Mouse (Mus musculus) spleen, postnatal 14 days (tissue): ENCODE results near the gene Mmp9.

Experiments
- DNase-seq, 2 experiments: peaks; one replicate each; pipeline ENCODE4 v3.0.0; 2021 to 2022; ENCODE audit warnings: low spot score in 2 of 2

Gene Mmp9

DNA sequence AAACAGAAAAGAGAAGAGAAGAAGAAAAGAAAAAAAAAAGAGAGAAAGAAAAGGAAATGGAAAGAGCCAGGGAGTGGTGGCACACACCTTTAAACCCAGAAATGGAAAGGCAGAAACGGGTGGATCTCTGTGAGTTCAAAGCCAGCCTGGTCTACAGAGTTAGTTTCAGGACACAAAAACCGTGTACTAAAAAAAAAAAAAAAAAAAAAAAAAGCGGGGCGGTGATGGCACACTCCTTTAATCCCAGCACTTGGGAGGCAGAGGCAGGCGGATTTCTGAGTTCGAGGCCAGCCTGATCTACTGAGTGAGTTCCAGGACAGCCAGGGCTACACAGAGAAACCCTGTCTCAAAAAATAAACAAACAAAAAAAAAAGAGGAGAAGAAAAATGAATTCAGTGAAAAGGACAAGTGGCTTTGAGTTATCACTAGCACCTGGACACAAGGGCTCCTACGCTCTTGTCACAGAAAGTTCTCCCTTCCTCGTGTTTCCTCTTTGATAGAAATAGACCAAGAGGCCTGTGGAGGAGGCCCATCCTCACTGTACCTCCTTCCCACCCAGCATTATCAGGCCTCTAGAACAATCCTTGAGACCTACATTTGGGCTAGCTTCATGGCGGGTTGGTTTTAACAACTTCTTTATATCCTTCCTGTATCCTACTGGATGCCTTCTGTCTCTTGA lies 27.7 kb upstream of the Mmp9 start:
- no peak for DNase-seq

DNA sequence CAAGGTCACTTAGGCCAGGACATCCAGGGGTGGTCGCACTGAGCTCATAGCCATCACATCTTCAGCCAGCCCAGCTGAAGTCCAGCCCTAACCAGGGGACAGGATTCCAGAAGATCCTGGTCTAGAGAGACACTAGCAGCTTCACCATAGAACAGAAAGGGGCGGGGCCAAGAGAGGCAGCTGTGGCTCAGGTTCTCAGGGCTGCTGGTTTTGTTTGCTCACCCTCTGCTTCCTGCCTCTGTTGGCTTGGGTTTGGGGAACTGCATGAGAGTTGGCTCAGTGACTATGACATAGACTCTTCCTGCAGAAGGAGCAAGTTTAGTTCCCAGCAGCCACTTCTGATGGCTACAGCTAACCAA lies 27.2 kb upstream of the Mmp9 start:
- DNase-seq: peak; percentile 56 to 69

- DNase-seq: no peak
Measured at GRCm38 (mm10) chr2:164916820-164917219, 23.8 kb upstream of the Mmp9 start.

GRCm38 (mm10) chr2:164917371-164917770 lies 23.2 kb upstream of the Mmp9 start:
- DNase-seq: no peak

DNA sequence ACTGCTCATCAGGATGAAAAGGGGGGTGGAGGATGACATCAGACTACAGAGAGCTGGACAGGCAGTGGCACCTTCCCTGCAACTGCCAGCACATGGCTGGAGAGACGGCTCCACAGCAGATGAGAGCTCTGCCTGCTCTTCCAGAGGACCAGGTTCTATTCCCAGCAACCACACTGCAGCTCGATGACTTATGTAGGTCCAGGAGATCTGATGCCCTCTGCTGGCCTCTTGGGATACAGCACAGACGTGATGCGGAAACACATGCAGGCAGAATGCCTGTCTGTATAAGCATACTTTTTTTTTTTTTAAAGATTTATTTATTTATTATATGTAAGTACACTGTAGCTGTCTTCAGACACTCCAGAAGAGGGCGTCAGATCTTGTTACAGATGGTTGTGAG lies 22.3 kb upstream of the Mmp9 start:
- peak in 1 of 2 experiments; percentile 41 for DNase-seq

DNA sequence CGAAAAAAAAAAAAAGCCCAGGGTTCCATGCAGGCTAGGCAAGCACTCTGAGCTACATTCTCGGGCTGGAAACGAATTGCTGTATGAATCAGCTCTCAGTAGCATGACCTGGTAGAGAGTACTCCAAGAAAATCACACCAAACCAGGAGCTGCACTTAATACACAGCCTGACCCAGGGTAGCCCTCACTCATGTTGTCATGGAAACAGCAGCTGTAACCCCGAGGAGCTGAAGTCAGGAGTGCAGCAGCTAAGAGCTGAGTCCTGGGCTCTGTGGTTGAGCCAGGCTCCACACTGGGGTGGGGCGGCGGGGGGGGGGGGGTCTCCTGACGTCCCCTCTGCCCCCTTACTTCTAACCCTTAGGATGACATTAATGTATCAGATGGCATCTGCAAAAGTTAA lies 18.6 kb upstream of the Mmp9 start:
- DNase-seq: no peak

DNA sequence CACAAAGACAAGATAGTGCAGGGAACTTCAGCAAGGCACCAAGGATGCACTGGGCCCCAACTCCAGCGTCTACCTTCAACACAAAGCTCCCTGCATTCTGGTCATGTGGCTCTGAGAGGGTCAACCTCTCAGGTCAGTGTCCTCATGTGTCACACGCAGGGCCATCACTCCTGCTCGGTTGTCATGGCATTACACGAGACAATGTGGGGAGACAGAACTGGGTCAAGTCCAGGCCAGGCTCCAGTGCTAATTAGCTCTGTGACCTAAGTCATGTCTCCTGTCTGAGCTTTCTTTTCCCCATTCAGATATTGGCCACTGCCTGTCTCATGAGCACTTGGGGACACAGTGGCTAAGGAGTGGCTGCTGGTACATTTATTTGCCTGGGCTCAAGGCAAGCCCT lies 17.3 kb upstream of the Mmp9 start:
- DNase-seq: no peak

DNA sequence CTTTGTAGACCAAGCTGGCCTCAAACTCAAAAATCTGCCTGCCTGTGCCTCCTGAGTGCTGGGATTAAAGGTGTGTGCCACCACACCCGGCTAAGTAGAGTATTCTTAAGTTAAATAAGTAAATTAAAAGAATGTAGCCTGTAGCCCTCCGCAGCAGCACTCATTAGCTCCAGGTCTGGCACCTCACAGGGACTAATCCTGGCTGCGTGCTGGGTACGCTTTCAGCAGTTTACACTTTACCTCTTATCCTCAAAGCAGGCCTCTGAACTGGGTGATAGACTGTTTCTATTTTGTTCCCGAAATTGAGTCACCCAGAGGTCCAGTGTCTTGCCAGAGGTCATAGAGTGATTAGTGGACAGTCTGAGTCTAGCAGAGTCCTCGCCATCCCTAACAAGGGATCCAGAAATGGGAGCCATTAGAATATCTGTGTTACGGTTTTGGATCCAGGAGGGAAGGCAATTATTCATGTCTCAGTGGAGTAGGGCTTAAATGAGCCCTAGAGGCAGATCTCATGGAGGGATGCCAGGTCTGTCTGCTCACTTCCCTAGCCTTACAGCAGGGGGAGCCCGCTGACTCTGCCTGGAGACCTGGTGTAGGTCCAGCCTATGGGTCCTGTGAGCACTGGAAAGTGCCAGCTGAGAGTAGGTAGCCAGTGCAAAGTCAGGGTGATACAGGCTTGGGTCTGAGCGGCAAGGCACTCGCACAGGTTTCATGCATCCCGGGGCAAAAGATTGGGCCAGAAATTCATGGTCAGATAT lies 16.3 kb upstream of the Mmp9 start:
- DNase-seq: peak; percentile 64 to 76

DNA sequence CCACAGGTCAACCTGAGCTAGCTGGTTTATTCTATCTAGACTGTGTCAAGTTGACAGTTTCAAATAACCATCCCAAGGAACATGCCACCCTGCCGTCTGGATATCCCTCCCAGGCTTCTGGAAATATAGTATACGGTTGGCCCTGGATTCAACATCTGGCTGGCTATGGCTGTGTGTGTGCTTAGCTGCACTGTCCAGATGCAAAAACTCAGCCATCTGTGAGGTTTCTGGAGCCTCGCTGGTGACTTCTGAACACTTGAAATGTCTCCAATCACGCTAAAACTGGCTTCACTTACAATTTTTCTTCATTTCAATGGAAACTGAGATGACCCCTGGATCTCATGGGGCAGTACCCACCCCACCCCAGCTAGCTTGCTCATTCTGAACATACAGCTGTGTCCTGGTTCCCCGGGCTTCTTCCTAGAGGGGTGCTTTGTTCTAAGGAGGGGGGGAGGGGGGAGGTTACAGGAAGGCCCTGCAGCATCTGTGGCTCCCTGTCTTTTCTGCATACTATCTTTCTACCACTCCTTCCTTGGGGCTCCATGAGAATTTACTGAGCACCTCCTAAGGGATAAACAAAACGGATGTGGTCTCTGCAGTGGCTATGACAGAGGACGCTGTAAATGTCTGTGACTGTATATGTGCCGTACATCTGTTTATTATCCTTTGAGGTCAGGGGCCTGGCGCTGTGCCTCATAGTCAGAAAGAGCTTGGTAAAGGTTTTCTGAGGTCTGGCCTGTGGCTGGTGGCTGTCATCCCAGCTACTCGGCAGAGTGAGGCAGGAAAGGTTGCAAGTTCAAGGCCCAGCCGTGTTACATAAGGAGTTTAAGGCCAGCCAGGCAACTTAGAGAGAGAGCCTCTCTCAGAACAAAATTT lies 9.6 kb upstream of the Mmp9 start:
- DNase-seq: no peak

- no peak for DNase-seq
Measured at GRCm38 (mm10) chr2:164933534-164933933, 7.0 kb upstream of the Mmp9 start.

GRCm38 (mm10) chr2:164935991-164936390 lies 4.6 kb upstream of the Mmp9 start:
- DNase-seq: no peak

DNA sequence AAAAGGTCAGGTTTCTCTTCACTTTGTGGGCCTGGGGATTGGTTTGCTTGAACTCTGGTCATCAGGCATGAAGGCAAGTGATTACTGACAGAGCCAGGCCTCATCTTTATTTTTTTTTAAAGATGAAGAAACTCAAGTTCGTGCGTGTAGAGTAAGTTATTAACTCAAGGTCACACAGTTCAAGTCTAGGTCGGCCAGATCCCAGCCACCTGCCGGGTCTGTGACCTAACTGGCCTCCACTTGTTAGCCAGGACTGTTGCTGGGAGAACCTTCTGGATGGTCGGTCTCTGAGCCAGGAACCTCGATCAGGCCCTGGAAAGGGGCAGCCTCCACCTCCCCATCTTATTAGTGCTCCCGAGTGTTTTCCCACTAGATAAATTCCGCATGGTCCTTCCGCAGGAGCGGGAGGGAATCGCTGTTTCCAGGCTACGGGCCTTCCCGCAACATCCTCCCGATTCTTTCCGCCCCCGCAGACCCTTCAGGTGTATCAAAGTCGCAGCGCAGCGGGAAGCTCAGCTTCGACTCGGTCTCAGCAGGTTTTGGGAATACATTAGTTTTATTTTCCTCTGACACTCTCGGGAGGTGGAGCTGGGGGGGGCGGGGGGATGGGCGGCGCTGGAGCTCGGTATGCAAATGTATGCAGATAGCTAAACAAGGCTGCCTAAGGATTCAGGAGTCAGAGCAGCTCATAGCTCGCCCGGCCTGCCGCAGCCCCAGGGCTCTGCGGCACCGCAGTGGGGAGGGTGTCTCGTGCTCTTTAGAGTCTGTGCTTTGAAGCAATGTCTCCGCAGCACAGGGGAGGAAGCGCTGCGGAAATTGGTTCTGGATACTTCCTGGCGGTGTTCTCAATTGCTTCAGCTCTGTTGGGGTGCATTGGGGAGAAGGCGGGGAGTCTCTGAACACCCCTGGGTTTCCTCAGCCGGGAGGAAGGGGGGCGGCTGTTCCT lies 2.2 kb upstream of the Mmp9 start:
- DNase-seq: no peak

DNA sequence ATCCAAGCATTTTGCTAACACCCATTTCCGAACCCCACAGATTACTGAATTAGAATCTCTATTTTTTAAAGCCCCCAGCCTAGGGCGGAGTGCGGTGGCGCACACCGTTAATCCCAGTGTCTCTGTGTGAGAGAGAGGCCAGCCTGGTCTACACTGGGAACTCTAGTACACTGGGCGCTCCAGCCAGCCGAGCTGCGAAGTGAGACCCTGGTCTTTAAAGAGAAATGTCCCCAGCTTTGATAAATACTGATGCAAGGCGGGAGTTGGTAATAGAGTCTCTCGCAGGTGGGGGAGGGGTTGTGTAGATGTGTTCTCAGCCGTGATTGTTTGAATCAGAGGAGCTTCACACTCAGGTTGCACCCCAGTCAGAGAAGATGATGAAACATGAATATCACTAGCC lies 1.5 kb upstream of the Mmp9 start:
- no peak for DNase-seq

DNA sequence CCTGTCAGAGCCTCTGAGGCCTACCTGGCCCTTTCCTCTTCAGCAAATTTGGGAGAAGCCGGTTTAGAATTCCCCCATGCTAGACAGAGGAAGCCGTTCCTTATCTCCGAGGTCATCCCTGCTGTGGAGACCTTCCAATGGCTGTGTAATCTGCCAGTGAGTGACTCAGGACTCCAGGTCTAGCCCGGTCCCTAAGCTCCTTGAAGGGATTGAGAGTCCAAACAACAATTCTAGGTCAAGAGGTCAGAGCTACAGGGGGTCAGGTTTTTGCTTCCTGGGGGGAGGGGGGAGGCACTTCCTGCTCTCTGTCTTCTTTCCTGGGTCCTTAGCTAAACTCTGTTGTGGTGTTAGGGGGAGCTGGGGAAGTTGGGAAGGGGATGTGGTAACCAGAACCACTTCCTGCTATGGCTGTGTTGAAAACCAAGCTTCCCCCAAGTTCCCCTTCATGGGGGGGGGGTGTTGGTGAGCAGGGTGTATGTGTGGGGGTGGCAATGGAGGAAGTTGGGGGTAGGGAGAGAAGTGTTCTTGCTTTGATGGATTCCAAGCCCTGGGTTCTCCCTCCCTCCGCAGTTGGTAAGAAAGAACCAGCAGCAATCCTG lies 2.2 kb downstream of the Mmp9 start:
- DNase-seq: no peak

- DNase-seq: no peak
Measured at GRCm38 (mm10) chr2:164947506-164947905, 6.9 kb downstream of the Mmp9 start.

DNA sequence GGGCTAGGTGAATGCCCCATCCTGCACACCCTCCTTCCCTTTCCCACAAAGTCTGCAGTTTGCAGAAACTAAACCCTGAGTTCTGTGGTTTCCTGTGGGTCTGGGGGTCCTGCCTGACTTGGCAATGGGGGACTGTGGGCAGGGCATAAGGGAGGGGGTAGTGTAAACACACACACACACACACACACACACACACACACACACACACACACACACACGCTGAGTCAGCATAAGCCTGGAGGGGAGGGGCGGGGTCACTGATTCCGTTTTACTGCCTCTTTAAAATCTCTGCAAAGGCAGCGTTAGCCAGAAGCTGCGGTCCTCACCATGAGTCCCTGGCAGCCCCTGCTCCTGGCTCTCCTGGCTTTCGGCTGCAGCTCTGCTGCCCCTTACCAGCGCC lies 7.3 kb downstream of the Mmp9 start:
- DNase-seq: no peak

GRCm38 (mm10) chr2:164948962-164949361 lies 8.4 kb downstream of the Mmp9 start:
- DNase-seq: no peak

- no peak for DNase-seq
Measured at GRCm38 (mm10) chr2:164950501-164950900, 9.9 kb downstream of the Mmp9 start.

- DNase-seq: no peak
Measured at GRCm38 (mm10) chr2:164951745-164952144, 11.2 kb downstream of the Mmp9 start.

DNA sequence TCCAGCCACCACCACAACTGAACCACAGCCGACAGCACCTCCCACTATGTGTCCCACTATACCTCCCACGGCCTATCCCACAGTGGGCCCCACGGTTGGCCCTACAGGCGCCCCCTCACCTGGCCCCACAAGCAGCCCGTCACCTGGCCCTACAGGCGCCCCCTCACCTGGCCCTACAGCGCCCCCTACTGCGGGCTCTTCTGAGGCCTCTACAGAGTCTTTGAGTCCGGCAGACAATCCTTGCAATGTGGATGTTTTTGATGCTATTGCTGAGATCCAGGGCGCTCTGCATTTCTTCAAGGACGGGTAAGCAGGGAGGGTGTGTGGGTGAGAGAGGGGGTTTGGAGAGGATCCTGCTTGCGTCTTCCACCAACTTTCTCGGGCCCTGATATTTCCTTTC lies 11.9 kb downstream of the Mmp9 start:
- DNase-seq: no peak

- DNase-seq: peak; percentile 44 to 64
Measured at GRCm38 (mm10) chr2:164953224-164953623, 12.6 kb downstream of the Mmp9 start.
